Mouse (Mus musculus): ENCODE data around the gene Akap5.
A peak's percentile ranks its signal among the peaks of the same experiment; 100 is the strongest.

The Akap5 gene

GRCm38 (mm10) chr12:76324679-76325431, at the start of gene Akap5:
Gene Akap5 (plus strand): TSS chr12:76324891.
- DNase-seq: peak; percentile 23

DNA sequence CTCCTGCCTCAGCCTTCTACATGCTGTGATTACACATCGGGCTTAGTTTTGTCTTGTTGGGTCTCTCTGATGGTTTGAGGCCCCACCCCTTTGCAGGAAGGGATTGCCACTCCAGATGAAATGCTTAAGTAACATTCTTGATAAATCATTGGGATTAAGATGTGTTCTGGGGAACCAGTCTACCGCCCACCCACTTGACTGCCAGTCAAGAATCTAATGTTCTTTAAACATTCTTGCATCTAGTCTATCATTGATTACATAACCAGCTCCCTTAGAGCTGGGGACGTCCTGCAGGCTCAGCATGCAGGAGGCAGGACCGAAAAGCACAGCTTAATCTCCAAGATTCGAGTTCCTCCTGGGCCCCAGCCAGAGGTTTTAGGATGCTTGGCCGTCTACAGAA, 46.5 kb upstream of the Akap5 start:
- DNase-seq: no peak

- DNase-seq: no peak
These were observed 44.1 kb upstream of the Akap5 start for GRCm38 (mm10) chr12:76280556-76280955.

DNA sequence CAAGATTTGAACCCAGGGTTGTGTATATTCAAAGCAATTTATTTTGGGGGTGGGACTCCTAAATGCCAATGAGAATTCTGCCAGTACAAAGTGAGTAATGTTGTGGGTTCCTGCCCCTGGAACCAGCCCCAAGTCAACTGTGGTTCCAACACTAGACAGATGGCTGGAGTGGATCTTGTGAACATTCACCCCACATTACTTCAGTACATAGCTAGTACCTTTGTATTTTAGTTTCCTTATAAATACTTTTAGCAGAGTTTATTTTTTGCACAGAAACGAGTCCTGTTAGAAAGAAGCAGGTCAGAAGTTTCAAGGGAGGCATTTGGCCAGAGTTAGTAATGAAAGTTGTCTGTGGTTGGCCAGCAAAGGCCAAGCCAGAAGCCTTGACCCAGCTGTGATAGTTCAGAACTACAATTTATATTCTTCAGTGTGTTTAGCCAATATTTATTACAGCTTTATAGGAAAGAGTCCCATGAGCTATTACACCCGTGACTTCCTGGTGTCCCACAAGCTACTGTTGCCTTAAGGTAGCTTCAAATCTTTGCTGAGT, 43.5 kb upstream of the Akap5 start:
- DNase-seq: no peak

DNA sequence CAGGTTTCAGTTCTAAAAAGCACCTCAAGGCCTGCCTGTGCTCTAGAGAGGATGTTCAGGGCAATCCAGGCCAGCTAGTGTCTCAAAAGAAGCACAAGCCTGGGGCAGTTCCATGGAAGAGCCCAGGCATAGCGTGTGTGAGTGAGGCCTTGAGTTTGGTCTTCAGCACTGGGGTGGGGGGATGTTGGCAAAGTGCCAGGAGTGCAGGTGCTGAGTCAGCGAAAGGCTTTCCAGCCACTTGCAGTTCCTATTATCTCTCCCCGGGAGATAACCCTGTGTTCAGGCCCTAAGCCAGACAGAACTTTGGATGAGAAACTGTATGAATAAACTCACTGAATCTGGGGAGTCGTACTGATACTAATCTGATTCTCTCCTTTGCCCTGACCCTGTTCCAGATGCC, 42.6 kb upstream of the Akap5 start:
- no peak for DNase-seq

DNA sequence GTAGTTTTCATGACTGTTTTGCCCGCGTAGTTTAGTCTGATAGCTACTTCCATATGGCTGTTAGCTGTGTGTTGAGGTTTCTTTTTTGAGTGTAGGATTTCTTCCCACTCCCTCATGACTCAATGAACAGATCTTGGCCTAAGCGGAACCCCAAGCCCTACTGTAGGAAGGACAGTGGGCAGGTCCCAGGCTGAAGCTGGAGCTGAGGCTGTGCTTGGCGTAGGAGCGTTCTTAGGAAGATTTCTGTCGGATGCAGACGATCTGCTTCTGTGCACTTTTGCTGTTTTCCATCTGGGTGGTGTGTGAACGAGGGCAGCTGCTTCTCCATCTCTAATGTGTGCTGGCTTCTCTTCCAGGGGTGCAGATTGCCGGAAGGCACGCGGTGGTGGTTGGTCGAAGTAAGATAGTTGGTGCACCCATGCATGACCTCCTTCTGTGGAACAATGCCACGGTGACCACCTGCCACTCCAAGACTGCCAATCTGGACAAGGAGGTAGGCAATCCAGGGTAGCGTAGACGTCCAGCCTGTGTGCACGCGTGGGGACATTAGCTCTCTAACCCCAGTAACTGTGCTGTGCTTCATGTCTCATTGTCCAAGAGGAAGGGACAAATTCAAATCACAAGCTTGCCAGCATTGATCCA, 42.0 kb upstream of the Akap5 start:
- DNase-seq: no peak

- no peak for DNase-seq
These were observed 39.3 kb upstream of the Akap5 start for GRCm38 (mm10) chr12:76285418-76285817.

DNA sequence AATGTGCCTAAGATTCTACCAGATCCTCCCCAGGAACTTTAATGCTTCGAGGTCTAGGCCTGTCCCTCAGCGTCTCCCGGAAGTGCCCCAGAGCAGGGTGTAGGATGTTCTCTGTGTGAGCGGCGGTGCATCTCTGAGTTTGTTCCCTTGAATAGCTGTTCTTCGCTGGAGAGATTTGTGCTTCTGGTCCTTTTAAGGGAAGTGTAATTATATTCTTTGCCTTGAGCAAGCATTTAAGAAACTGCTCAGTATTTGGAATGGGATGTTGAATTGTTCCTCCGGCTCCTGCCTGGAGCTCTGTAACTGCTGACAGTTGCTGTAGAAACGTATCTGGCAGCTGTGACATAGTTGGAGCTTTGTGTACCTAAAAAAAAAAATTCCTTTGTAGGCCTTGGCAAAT, 36.7 kb upstream of the Akap5 start:
- no peak for DNase-seq

- no peak for DNase-seq
These were observed 36.2 kb upstream of the Akap5 start for GRCm38 (mm10) chr12:76288494-76288893.

DNA sequence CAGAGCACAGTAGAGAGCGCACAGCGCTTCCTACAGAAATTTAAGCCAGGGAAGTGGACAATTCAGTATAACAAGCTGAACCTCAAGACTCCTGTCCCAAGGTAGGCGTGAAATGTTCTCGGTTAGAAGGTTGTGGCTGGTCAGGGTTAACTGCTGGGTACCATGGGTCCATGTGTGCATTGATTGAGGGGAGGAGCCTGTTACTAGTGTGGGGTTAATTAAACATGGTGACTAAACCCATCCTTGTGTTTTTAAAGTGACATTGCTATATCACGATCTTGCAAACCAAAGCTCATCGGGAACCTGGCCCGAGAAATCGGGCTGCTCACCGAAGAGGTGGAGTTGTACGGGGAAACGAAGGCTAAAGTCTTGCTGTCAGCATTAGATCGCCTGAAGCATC, 35.3 kb upstream of the Akap5 start:
- DNase-seq: no peak

- no peak for DNase-seq
These were observed 34.4 kb upstream of the Akap5 start for GRCm38 (mm10) chr12:76290271-76290670.

DNA sequence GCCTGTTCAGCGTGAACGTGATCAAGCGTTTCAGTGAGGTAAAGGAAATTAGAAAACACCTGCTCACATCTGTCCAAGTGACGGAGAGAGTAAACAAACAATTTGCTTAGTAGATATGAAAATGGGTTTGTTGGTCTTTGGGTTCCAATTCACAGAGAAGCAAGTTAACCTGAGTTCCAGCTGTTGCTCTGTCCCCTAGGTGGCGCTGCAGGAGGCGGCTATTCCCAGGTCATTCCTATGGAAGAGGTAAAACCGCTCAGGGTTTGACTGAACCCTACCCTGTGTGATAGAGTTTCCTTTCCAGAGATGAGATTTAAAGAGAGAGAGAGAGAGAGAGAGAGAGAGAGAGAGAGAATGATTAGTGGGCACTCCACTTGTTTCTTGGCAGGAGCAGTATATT, 31.5 kb upstream of the Akap5 start:
- DNase-seq: peak; percentile 43

- DNase-seq: no peak
These were observed 26.9 kb upstream of the Akap5 start for GRCm38 (mm10) chr12:76297830-76298229.

DNA sequence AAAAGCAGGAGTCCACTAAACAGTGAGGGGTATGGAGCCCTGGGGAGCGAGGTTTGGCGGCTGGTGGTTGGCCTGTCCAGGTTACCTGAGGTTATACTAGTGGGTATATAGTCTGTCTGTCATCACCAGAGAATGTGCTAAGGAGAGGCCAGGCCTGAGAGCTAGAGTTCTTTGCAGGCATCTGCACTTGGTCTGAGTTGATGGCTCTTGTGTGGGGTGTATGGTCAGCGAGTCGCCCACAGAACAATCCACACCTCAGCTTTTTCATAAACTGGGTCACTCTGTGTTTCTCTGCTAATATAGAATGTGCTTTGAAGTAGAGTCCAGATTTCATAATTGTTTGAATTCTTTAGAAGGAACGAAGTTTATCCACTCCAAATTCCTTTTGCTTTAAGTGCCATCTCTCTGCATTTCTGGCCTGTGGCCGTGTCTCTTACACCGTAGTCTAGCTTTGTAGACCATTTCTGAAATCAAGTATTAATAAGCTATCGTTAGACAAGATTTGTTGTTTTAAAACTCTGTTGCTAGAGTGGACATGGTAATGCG, 25.3 kb upstream of the Akap5 start:
- DNase-seq: no peak

- no peak for DNase-seq
These were observed 24.3 kb upstream of the Akap5 start for GRCm38 (mm10) chr12:76300367-76300766.

DNA sequence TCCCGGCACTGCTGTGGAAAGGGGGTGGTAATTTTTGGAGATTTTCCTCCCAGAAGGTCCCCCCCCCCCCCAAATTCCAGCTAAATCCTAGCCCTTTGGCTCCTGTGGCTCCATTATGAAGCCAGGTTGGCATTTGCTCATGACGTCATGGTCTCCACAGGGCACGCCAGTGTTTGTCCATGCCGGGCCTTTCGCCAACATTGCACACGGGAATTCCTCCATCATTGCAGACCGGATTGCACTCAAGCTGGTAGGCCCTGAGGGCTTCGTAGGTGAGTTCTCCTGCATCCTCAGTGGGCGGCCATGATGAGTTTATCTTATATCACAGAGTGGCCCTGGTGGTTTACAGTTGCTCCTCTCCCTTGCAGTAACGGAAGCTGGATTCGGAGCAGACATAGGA, 21.2 kb upstream of the Akap5 start:
- peak; percentile 72 for DNase-seq

DNA sequence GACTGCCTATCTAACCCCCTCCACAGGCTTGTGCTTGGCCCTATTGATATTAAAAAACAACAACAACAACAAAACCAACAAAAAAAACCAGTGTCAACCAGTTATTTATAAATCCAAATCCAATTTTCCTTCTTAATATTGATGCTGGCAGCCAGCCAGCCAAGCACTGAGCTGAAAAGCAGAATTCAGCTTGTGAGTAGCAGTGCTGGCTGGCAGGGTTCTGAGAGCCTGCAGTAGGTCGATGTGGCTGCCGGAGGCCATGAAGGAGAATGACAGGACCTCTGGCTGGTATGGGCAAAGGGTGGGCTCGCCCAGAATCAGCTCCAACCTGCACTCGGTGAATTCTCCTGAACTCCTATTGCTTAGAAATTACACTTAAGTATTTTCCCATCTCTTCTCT, 20.5 kb upstream of the Akap5 start:
- peak; percentile 44 for DNase-seq

DNA sequence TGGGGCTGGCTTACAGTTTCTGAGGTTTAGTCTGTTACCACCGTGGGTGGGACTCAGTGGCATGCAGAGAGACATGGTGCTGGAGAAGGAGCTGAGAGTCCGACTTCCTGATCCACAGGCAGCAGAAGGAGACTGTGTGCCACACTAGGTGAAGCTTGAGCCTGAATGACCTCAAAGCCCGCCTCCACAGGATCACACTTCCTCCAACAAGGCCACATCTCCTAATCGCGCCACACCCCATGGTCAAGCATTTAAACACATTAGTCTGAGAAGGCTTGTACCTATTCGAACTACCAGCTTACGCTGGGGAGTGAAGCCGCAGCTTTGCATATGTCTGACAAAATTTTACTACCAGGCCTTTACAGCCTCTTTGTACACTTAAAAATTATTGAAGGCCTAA, 19.6 kb upstream of the Akap5 start:
- no peak for DNase-seq

- DNase-seq: no peak
These were observed 17.7 kb upstream of the Akap5 start for GRCm38 (mm10) chr12:76306852-76307561.

GRCm38 (mm10) chr12:76307964-76308363, 16.7 kb upstream of the Akap5 start:
- no peak for DNase-seq

GRCm38 (mm10) chr12:76308436-76308835, 16.3 kb upstream of the Akap5 start:
- no peak for DNase-seq

GRCm38 (mm10) chr12:76310007-76310406, 14.7 kb upstream of the Akap5 start:
- DNase-seq: no peak

- DNase-seq: no peak
These were observed 14.1 kb upstream of the Akap5 start for GRCm38 (mm10) chr12:76310633-76311032.

DNA sequence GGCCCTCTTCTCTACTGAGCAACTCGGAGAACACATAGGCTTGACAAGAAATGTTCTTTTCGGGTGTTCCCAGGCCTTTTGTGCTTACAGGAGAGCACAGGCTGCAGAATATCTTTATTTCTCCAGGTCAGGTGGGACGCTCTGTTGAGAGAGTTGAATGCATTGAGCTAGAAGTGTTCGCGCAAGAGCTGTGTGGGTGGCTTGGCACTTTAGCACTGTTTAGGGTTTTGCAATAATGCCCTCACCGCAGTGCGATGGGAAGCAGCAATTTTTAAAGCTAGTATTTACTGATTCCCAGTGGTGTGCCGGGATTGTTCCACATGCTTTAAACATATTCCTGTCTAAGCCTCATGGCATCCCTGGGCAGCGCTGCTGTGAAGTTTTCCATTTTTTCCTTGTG, 13.5 kb upstream of the Akap5 start:
- DNase-seq: no peak

Data from cerebellum, adult 11 months (tissue).